Comparison of ENCODE assay signal across 8 mouse cellular contexts in genomic region chr4:94602496-94603030, GRCm38 (mm10). TPM values are rescaled to one million over a fixed set of nuclear protein-coding genes. Genes with fewer than 3 reads are reported as not detected.
A peak's percentile ranks its signal among the peaks of the same experiment; 100 is the strongest.
DNase-seq lines count a peak whose midpoint lies in the region; ATAC-seq and TF ChIP-seq lines count a peak whose summit lies in the region.

No protein-coding gene starts in this region.

- ATAC-seq in hindbrain, embryonic 13.5 days (ENCODE audit: low FRiP score): peak; percentile 89; the same call in 1 of the 2 replicates
- ATAC-seq in megakaryocyte, adult 5-6 weeks (ENCODE audit: poor library complexity, severe bottlenecking): peak; percentile 49

- H3K9ac ChIP-seq in hindbrain, embryonic 13.5 days: peak overlapping the region; percentile 96

- 1% methylated on average over 33 of the region's 33 CpGs for WGBS in hindbrain, embryonic 13.5 days

- no peaks in the 10 kb centered on the region for H3K27me3 ChIP-seq in hindbrain, embryonic 13.5 days

- H3K27ac ChIP-seq in layer of hippocampus, adult 2 months: peak overlapping the region; percentile 100
- H3K27ac ChIP-seq in hindbrain, embryonic 13.5 days: peak overlapping the region; percentile 95

- TF ChIP-seq CTCF in layer of hippocampus, adult 2 months (conservative IDR thresholded peaks at IDR 0.05): no peak

- H3K4me3 ChIP-seq in layer of hippocampus, adult 2 months: peak overlapping the region; percentile 85
- H3K4me3 ChIP-seq in hindbrain, embryonic 13.5 days: peak overlapping the region; percentile 98

- DNase-seq in layer of hippocampus, adult 2 months (ENCODE audit: low spot score in 2 of 2): no peak
- DNase-seq in layer of hippocampus, adult 9-10 months (ENCODE audit: low spot score): no peak
- DNase-seq in c-Kit-negative CD71-positive TER-119-positive erythroid progenitor cells, embryonic 14.5 days (ENCODE audit: low read depth, low spot score): peak; percentile 27
- DNase-seq in cerebellum, adult 9-10 months: no peak
- no peak for DNase-seq in kidney, postnatal 4 days
- DNase-seq in right cerebral cortex, adult 2 months (ENCODE audit: low spot score in 2 of 2): no peak

- peaks cover 23% of the 10 kb centered on the region for H3K4me1 ChIP-seq in hindbrain, embryonic 13.5 days (replicated peaks)

- peak overlapping the region; percentile 85 for H3K4me2 ChIP-seq in hindbrain, embryonic 13.5 days

- no peaks in the 10 kb centered on the region for H3K36me3 ChIP-seq in hindbrain, embryonic 13.5 days

- H3K9me3 ChIP-seq in hindbrain, embryonic 13.5 days: no peaks in the 10 kb centered on the region

RNA-seq across cellular contexts. Expression of gene Plaa, which starts 0.5 kb away (rescaled TPM):
- 10 to 100 TPM; 43.4 to 47.6 TPM for total RNA-seq in layer of hippocampus, adult 2 months (2021)
- polyA plus RNA-seq in hindbrain, embryonic 13.5 days (2015; fragmentation: Nextera tagmentation; extraction: Ambion mirVana): 81.0 and 82.7 TPM in 2 replicates
- 56.3 and 59.9 TPM in 2 replicates for total RNA-seq in megakaryocyte, adult 5-6 weeks (2015)
- 70.2 and 86.7 TPM in 2 replicates for total RNA-seq in megakaryocyte, adult 5-6 weeks (2017)

RNA-seq across cellular contexts. Expression of gene Ift74, which starts 11.7 kb away (rescaled TPM):
- total RNA-seq in layer of hippocampus, adult 2 months (2021): 10 to 100 TPM; 26.0 to 28.4 TPM
- polyA plus RNA-seq in hindbrain, embryonic 13.5 days (2015; fragmentation: Nextera tagmentation; extraction: Ambion mirVana): 34.0 and 36.2 TPM in 2 replicates
- 3.4 and 4.5 TPM in 2 replicates for total RNA-seq in megakaryocyte, adult 5-6 weeks (2015)
- total RNA-seq in megakaryocyte, adult 5-6 weeks (2017): 6.3 and 13.7 TPM in 2 replicates

RNA-seq across cellular contexts. Expression of gene Caap1, which starts 46.0 kb away (rescaled TPM):
- 10 to 100 TPM; 11.1 to 11.9 TPM for total RNA-seq in layer of hippocampus, adult 2 months (2021)
- 22.1 and 24.8 TPM in 2 replicates for polyA plus RNA-seq in hindbrain, embryonic 13.5 days (2015; fragmentation: Nextera tagmentation; extraction: Ambion mirVana)
- total RNA-seq in megakaryocyte, adult 5-6 weeks (2015): 18.9 and 19.1 TPM in 2 replicates
- total RNA-seq in megakaryocyte, adult 5-6 weeks (2017): 19.2 and 19.6 TPM in 2 replicates

RNA-seq across cellular contexts. Expression of gene Gm10306, which starts 46.2 kb away (rescaled TPM):
- not detected for total RNA-seq in layer of hippocampus, adult 2 months (2021)
- polyA plus RNA-seq in hindbrain, embryonic 13.5 days (2015; fragmentation: Nextera tagmentation; extraction: Ambion mirVana): 0.96 TPM in 1 of 2 replicates, not detected in the other
- not detected in 2 replicates for total RNA-seq in megakaryocyte, adult 5-6 weeks (2015)
- not detected in 2 replicates for total RNA-seq in megakaryocyte, adult 5-6 weeks (2017)

RNA-seq across cellular contexts. Expression of gene Lrrc19, which starts 47.4 kb away (rescaled TPM):
- total RNA-seq in layer of hippocampus, adult 2 months (2021): not detected
- 0.38 TPM in 2 replicates for polyA plus RNA-seq in hindbrain, embryonic 13.5 days (2015; fragmentation: Nextera tagmentation; extraction: Ambion mirVana)
- not detected in 2 replicates for total RNA-seq in megakaryocyte, adult 5-6 weeks (2015)
- not detected in 2 replicates for total RNA-seq in megakaryocyte, adult 5-6 weeks (2017)
